ENCODE assay signal across 7 mouse cellular contexts in genomic region chr5:74194841-74195613, GRCm38 (mm10). TPM values are rescaled to one million over a fixed set of nuclear protein-coding genes. Genes with fewer than 3 reads are reported as not detected.
DNase-seq lines count a peak whose midpoint lies in the region; ATAC-seq lines count a peak whose summit lies in the region.

Gene Rasl11b (plus strand): TSS chr5:74195286.

- H3K9me3 ChIP-seq in intestine, embryonic 15.5 days = no peaks in the 10 kb centered on the region

- ATAC-seq in intestine, embryonic 15.5 days = peak; percentile 95

- H3K4me2 ChIP-seq in intestine, embryonic 15.5 days (replicated peaks) = peak within 1 kb of the TSS; percentile 98

- peak within 1 kb of the TSS; percentile 81 for H3K27ac ChIP-seq in intestine, embryonic 15.5 days

- peak; percentile 89 for DNase-seq in adrenal gland, adult 8-10 months
- DNase-seq in embryo, embryonic 11 days = peak; percentile 97
- peak; percentile 87 to 90 for DNase-seq in gastrocnemius, postnatal 36 days
- peak; percentile 94 to 95 for DNase-seq in left cerebral cortex, postnatal 14 days (ENCODE audit: low spot score in 2 of 2)
- DNase-seq in mesoderm, embryonic 11.5 days (ENCODE audit: low read depth, low spot score) = peak; percentile 94
- DNase-seq in right cerebral cortex, postnatal 4 days = peak; percentile 95

- peak within 1 kb of the TSS; percentile 94 for H3K9ac ChIP-seq in intestine, embryonic 15.5 days

- peaks cover 12% of the 10 kb centered on the region; the same call in 1 of the 2 replicates for H3K36me3 ChIP-seq in intestine, embryonic 15.5 days

- H3K4me3 ChIP-seq in intestine, embryonic 15.5 days (replicated peaks) = peak within 1 kb of the TSS; percentile 92

- WGBS in intestine, embryonic 15.5 days = under 1% methylated on average over 82 of the region's 82 CpGs

- peaks cover 31% of the 10 kb centered on the region for H3K4me1 ChIP-seq in intestine, embryonic 15.5 days (replicated peaks)

- intact Hi-C loops in gastrocnemius, postnatal 36 days (cut with DNase I) = loop anchor here (5.0 kb wide), 2 partner anchors 82 to 103 kb away; no protein-coding TSS in a partner anchor
- intact Hi-C loops in left cerebral cortex, postnatal 14 days (cut with DNase I) = loop anchor here (5.0 to 10.0 kb wide), 4 partner anchors 57 to 340 kb away; no protein-coding TSS in a partner anchor

- H3K27me3 ChIP-seq in intestine, embryonic 15.5 days (replicated peaks) = no peaks in the 10 kb centered on the region

RNA-seq across cellular contexts. Expression of gene Rasl11b, which starts in this region (rescaled TPM):
- total RNA-seq in adrenal gland, adult 8-10 months (2022) = 10 to 100 TPM; 21.0 to 26.2 (median 23.7) TPM
- 1 to 10 TPM; 2.4 to 4.0 TPM for total RNA-seq in gastrocnemius, postnatal 36 days (2021)
- 34.9 and 38.3 TPM in 2 replicates for polyA plus RNA-seq in intestine, embryonic 15.5 days (2015; fragmentation: Nextera tagmentation; extraction: Ambion mirVana)
- total RNA-seq in left cerebral cortex, postnatal 14 days (2021) = 100 to 1,000 TPM in 1 of 2 experiments, 10 to 100 TPM in 1; 97.1 to 110 TPM

Comparison
In these comparisons a context has a peak if more than half of its experiments do, and no peak if none do; other contexts are left out.
1. Peak in every context shown above with its lines: DNase-seq, ATAC-seq, H3K4me3 ChIP-seq and H3K27ac ChIP-seq.
2. RNA of gene Rasl11b (total RNA-seq): 97.1 to 110 TPM in left cerebral cortex, postnatal 14 days and 21.0 to 26.2 TPM in adrenal gland, adult 8-10 months; 2.4 to 4.0 TPM in gastrocnemius, postnatal 36 days; every median in the first group is over 4 times any median in the second.